Mouse (Mus musculus) cerebellum, adult 2 months (tissue): ENCODE data around the gene Inmt.
A peak's percentile ranks its signal among the peaks of the same experiment; 100 is the strongest.

Experiments used
- CTCF ChIP-seq: fragments of 200-500 bp; IDR thresholded peaks from 2 replicates; pipeline ENCODE4 v1.5.1; 2011; ENCODE audit warnings: low read depth, mild to moderate bottlenecking, control low read depth, low read length, moderate library complexity, borderline replicate concordance; ENCODE audit not compliant: insufficient read depth
- POLR2A ChIP-seq: fragments of 200-500 bp; IDR thresholded peaks from 2 replicates; pipeline ENCODE4 v1.6.1; 2011; ENCODE audit warnings: low read length, control low read depth, borderline replicate concordance; ENCODE audit not compliant: insufficient read depth

DNA sequence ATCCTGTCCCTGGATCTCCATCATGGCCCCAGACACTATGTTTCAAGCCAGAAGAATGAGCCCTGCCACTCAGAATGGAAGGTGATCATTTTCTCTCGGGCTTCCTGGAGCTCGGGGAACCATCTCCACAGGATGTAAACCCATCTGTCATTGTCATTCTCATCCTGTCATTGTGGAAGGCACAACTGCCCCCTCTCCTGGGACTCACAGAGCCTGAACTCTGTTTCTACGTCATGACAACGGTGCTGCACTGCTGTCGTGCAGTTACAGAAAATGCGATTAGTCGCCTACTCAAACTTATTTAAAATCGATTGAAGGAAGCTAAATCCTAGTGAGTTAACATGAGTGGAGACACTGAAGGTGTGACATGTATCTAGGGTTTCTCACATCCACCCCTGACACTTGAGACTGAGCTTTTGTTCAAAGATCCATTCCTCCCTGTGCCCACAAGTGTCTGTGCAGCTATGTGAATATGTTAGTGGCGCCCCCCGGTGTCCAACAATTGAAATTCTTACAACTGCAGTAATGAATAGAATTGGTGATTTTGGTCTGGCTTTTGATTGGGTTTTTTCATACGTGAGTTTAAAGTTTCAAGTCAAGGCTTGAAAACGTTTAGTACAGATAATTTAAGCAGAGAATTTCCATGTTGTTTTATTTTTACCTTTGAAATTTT is 2.4 kb upstream of the Inmt start:
- TF ChIP-seq CTCF = peak; percentile 27; the same call in 1 of the 2 replicates
- no peak for TF ChIP-seq POLR2A
